Mouse (Mus musculus): ENCODE data around the gene Rundc3b. TPM values are rescaled to one million over a fixed set of nuclear protein-coding genes. Genes with fewer than 3 reads are reported as not detected.

Gene Rundc3b
- 1.4 and 1.5 TPM in 2 replicates for polyA plus RNA-seq (2014; fragmentation: Nextera tagmentation; extraction: Ambion mirVana)

DNA sequence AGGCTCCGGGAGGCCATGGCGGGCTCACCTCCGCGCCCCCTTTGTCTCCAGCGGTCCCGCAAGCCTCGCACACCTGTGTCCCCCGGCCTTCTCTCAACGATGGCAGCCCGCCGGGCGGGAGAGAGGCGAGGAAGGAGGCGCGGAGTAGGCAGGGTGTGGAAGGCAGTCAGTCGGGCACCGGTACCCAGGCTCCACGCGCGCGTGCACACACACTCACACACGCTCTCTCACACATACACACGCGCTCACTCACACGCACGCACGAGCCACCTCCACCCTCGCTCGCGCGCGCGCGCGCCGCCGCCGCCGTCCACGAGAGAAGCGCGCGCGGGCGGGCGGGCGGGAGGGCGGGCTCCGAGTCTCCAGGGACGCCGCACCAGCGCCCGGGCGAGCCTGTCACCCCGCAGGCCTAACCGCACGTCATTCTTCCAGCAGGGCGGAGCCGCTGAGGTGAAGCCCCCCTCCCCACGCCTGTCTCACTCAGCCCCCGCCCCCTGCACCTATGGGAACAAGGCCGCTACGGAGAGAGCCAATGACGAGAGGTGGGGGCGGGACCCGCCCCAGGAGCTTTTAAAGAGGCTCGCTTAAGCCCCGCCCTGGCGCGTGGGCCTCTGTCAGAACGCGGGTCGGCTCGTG, at the start of gene Rundc3b:
Gene Rundc3b (minus strand): TSS at position 357 of the 636 bp plus-strand sequence.
- ATAC-seq (ENCODE audit: insufficient number of reproducible peaks, insufficient read depth, low FRiP score, low read depth) = peak; percentile 100
- no peaks in the 10 kb centered on the region for H3K27me3 ChIP-seq (ENCODE audit: control insufficient read depth, insufficient read depth, low read length)
- H3K27ac ChIP-seq (replicated peaks in 1 of 2; ENCODE audit: control insufficient read depth in 1 of 2, insufficient read depth in 1 of 2, low read depth in 2 of 2, low read length in 2 of 2) = no peak within 1 kb of the TSS

DNA sequence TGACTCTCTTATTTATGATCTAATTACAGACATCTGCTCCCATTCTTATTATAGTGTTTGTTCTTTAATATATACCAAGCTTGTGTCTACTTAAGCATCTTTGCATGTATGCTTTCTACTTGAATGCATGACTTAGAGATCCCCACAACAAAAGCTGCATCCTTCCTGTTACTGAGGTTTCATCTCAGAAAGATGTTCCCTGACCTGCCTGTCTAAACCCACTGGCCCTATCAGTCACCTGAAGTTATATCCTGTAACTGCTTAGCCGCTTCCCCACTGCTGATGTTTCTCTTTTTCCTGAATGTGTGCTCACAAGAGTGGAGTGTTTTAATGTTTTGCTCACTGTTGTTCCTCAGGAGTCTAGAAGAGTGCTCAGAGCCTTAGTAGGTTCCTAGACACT, 46.9 kb upstream of the Rundc3b start:
- no peaks in the 10 kb centered on the region for H3K9me3 ChIP-seq (ENCODE audit: control insufficient read depth, low read length)
- no peak overlapping the region for H3K27ac ChIP-seq (replicated peaks in 1 of 2; ENCODE audit: control insufficient read depth in 1 of 2, insufficient read depth in 1 of 2, low read depth in 2 of 2, low read length in 2 of 2)
- H3K36me3 ChIP-seq (ENCODE audit: control insufficient read depth, insufficient read depth, low read length) = no peaks in the 10 kb centered on the region
- H3K9ac ChIP-seq (ENCODE audit: low read length) = no peak overlapping the region
- no peaks in the 10 kb centered on the region for H3K4me1 ChIP-seq (ENCODE audit: control insufficient read depth in 2 of 2, insufficient read depth in 2 of 2, low read length in 2 of 2)
- ATAC-seq (ENCODE audit: insufficient number of reproducible peaks, insufficient read depth, low FRiP score, low read depth) = no peak
- H3K4me3 ChIP-seq (ENCODE audit: control insufficient read depth in 1 of 2, insufficient read depth in 1 of 2, low read depth in 1 of 2, low read length in 2 of 2) = no peak overlapping the region
- 85% methylated on average over 1 of the region's 1 CpGs for WGBS
- no peaks in the 10 kb centered on the region for H3K27me3 ChIP-seq (ENCODE audit: control insufficient read depth, insufficient read depth, low read length)
- H3K4me2 ChIP-seq (ENCODE audit: low read length) = no peak overlapping the region

More for the DNA sequence above, at the start of gene Rundc3b:
- Histone ChIP-seq H3K9me3 (ENCODE audit: control insufficient read depth, low read length) (no peaks in the 10 kb centered on the region), H3K4me2 (ENCODE audit: low read length) (peak within 1 kb of the TSS; percentile 92), H3K9ac (ENCODE audit: low read length) (peak within 1 kb of the TSS; percentile 67), H3K4me3 (ENCODE audit: control insufficient read depth in 1 of 2, insufficient read depth in 1 of 2, low read depth in 1 of 2, low read length in 2 of 2) (peak within 1 kb of the TSS; percentile 88), H3K4me1 (ENCODE audit: control insufficient read depth in 2 of 2, insufficient read depth in 2 of 2, low read length in 2 of 2) (no peaks in the 10 kb centered on the region), H3K36me3 (ENCODE audit: control insufficient read depth, insufficient read depth, low read length) (no peaks in the 10 kb centered on the region)
- under 1% methylated on average over 66 of the region's 74 CpGs for WGBS

DNA sequence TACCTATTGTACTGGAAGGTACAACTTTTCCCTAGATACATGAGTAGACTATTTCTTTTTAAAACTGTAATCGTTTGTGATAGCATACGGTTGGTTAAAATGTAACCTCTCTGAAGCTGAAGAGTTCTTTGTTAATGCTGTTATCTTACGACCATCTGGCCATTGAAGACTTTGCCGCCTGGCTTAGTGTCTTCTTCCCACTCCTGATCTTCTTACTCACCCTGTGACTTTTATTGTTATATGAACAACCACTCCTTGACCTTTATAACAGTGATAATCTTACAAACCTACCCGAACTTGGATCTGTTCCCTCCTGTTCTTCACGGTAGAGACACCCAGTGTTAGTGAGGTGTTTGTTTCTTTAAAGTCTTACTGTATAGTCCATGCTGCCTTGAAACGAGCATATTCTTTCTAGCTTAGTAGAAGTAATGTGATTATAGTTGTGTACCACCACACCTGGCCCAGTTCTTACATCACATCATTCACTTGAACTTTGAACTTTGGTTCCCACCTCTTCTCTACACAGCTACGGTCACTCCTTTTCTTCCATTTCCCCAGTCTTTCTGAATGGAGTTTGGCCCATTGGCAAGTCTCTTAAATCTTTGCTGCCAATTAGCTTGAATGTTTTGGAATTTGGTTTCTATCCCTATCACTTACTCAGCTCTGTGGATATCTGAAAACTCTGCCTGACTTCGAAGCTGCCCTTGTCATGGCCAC, 45.2 kb upstream of the Rundc3b start:
- ATAC-seq (ENCODE audit: insufficient number of reproducible peaks, insufficient read depth, low FRiP score, low read depth) = no peak
- H3K9me3 ChIP-seq (ENCODE audit: control insufficient read depth, low read length) = no peaks in the 10 kb centered on the region
- H3K9ac ChIP-seq (ENCODE audit: low read length) = no peak overlapping the region
- H3K4me1 ChIP-seq (ENCODE audit: control insufficient read depth in 2 of 2, insufficient read depth in 2 of 2, low read length in 2 of 2) = no peaks in the 10 kb centered on the region
- no peaks in the 10 kb centered on the region for H3K36me3 ChIP-seq (ENCODE audit: control insufficient read depth, insufficient read depth, low read length)
- H3K4me3 ChIP-seq (ENCODE audit: control insufficient read depth in 1 of 2, insufficient read depth in 1 of 2, low read depth in 1 of 2, low read length in 2 of 2) = no peak overlapping the region
- H3K27ac ChIP-seq (replicated peaks in 1 of 2; ENCODE audit: control insufficient read depth in 1 of 2, insufficient read depth in 1 of 2, low read depth in 2 of 2, low read length in 2 of 2) = no peak overlapping the region
- WGBS = 75% methylated on average over 9 of the region's 9 CpGs
- no peak overlapping the region for H3K4me2 ChIP-seq (ENCODE audit: low read length)
- H3K27me3 ChIP-seq (ENCODE audit: control insufficient read depth, insufficient read depth, low read length) = no peaks in the 10 kb centered on the region

DNA sequence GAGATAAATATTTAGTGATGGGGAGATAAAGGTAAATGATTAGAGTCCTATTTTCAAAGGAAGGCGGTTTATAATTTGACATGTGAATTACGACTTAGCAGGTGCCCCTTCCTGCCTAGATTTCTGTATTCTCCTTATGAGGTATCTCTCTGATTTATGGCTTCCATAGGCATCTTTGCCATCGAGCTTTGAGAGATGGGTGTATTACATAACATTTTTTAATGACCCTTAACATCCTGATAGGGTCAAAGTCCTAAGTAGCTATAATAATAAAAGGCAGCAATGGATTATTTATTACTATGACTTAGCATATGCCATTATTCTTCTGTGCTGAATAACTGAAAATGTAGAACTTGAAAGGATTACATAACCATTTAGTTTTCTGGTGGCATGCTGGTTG, 41.9 kb upstream of the Rundc3b start:
- Histone ChIP-seq H3K27ac (replicated peaks in 1 of 2; ENCODE audit: control insufficient read depth in 1 of 2, insufficient read depth in 1 of 2, low read depth in 2 of 2, low read length in 2 of 2) (no peak overlapping the region), H3K9me3 (ENCODE audit: control insufficient read depth, low read length) (no peaks in the 10 kb centered on the region), H3K4me2 (ENCODE audit: low read length) (no peak overlapping the region), H3K4me3 (ENCODE audit: control insufficient read depth in 1 of 2, insufficient read depth in 1 of 2, low read depth in 1 of 2, low read length in 2 of 2) (no peak overlapping the region), H3K27me3 (ENCODE audit: control insufficient read depth, insufficient read depth, low read length) (no peaks in the 10 kb centered on the region), H3K4me1 (ENCODE audit: control insufficient read depth in 2 of 2, insufficient read depth in 2 of 2, low read length in 2 of 2) (peaks cover 0 to 4% of the 10 kb centered on the region in 2 experiments; a peak in 1 of 4 replicates), H3K36me3 (ENCODE audit: control insufficient read depth, insufficient read depth, low read length) (no peaks in the 10 kb centered on the region), H3K9ac (ENCODE audit: low read length) (no peak overlapping the region)
- no peak for ATAC-seq (ENCODE audit: insufficient number of reproducible peaks, insufficient read depth, low FRiP score, low read depth)
- 70% methylated on average over 3 of the region's 3 CpGs for WGBS

DNA sequence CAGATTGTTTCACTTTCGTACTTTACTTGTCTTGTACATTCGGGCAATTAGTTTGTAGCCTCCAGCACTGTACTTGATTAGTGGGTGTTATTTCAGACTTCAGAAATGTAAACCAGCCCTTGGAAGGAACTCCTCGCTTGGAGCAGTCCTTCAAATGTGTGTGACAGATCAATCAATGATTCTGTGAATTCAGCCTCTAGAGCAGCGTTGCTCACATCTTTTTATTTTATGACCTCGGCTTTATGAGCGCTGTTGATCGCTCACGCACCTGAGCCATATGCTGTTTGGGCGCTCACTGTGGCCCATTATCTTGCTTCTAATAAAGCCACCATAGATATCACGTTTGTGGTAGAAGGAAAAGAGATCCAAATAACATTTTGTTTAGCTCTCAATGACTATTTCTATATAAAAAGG, 38.0 kb upstream of the Rundc3b start:
- Histone ChIP-seq H3K27me3 (ENCODE audit: control insufficient read depth, insufficient read depth, low read length) (no peaks in the 10 kb centered on the region), H3K9ac (ENCODE audit: low read length) (no peak overlapping the region), H3K4me1 (ENCODE audit: control insufficient read depth in 2 of 2, insufficient read depth in 2 of 2, low read length in 2 of 2) (peaks cover 0 to 4% of the 10 kb centered on the region in 2 experiments; a peak in 1 of 4 replicates), H3K4me2 (ENCODE audit: low read length) (peak overlapping the region; percentile 96), H3K4me3 (ENCODE audit: control insufficient read depth in 1 of 2, insufficient read depth in 1 of 2, low read depth in 1 of 2, low read length in 2 of 2) (peak overlapping the region; percentile 38 to 50; a peak in 3 of 4 replicates), H3K36me3 (ENCODE audit: control insufficient read depth, insufficient read depth, low read length) (no peaks in the 10 kb centered on the region), H3K9me3 (ENCODE audit: control insufficient read depth, low read length) (no peaks in the 10 kb centered on the region), H3K27ac (replicated peaks in 1 of 2; ENCODE audit: control insufficient read depth in 1 of 2, insufficient read depth in 1 of 2, low read depth in 2 of 2, low read length in 2 of 2) (no peak overlapping the region)
- no peak for ATAC-seq (ENCODE audit: insufficient number of reproducible peaks, insufficient read depth, low FRiP score, low read depth)
- 84% methylated on average over 10 of the region's 10 CpGs for WGBS

GRCm38 (mm10) chr5:8659911-8660737, 37.4 kb upstream of the Rundc3b start, which contains the start of gene Abcb1a:
TSS of gene Abcb1a (plus strand) at chr5:8660077.
- peaks cover 0 to 4% of the 10 kb centered on the region in 2 experiments; a peak in 1 of 4 replicates for H3K4me1 ChIP-seq (ENCODE audit: control insufficient read depth in 2 of 2, insufficient read depth in 2 of 2, low read length in 2 of 2)
- no peak within 1 kb of the TSS for H3K27ac ChIP-seq (replicated peaks in 1 of 2; ENCODE audit: control insufficient read depth in 1 of 2, insufficient read depth in 1 of 2, low read depth in 2 of 2, low read length in 2 of 2)
- 5% methylated on average over 37 of the region's 37 CpGs for WGBS
- no peak for ATAC-seq (ENCODE audit: insufficient number of reproducible peaks, insufficient read depth, low FRiP score, low read depth)
- H3K4me3 ChIP-seq (ENCODE audit: control insufficient read depth in 1 of 2, insufficient read depth in 1 of 2, low read depth in 1 of 2, low read length in 2 of 2) = peak within 1 kb of the TSS; percentile 38 to 50
- peak within 1 kb of the TSS; percentile 60 for H3K9ac ChIP-seq (ENCODE audit: low read length)
- no peaks in the 10 kb centered on the region for H3K9me3 ChIP-seq (ENCODE audit: control insufficient read depth, low read length)
- H3K36me3 ChIP-seq (ENCODE audit: control insufficient read depth, insufficient read depth, low read length) = no peaks in the 10 kb centered on the region
- H3K4me2 ChIP-seq (ENCODE audit: low read length) = peak within 1 kb of the TSS; percentile 96
- H3K27me3 ChIP-seq (ENCODE audit: control insufficient read depth, insufficient read depth, low read length) = no peaks in the 10 kb centered on the region

- no peak for ATAC-seq (ENCODE audit: insufficient number of reproducible peaks, insufficient read depth, low FRiP score, low read depth)
- H3K27me3 ChIP-seq (ENCODE audit: control insufficient read depth, insufficient read depth, low read length) = no peaks in the 10 kb centered on the region
- no peaks in the 10 kb centered on the region for H3K36me3 ChIP-seq (ENCODE audit: control insufficient read depth, insufficient read depth, low read length)
- H3K27ac ChIP-seq (replicated peaks in 1 of 2; ENCODE audit: control insufficient read depth in 1 of 2, insufficient read depth in 1 of 2, low read depth in 2 of 2, low read length in 2 of 2) = no peak overlapping the region
- H3K4me3 ChIP-seq (ENCODE audit: control insufficient read depth in 1 of 2, insufficient read depth in 1 of 2, low read depth in 1 of 2, low read length in 2 of 2) = no peak overlapping the region
- no peaks in the 10 kb centered on the region for H3K9me3 ChIP-seq (ENCODE audit: control insufficient read depth, low read length)
- H3K4me1 ChIP-seq (ENCODE audit: control insufficient read depth in 2 of 2, insufficient read depth in 2 of 2, low read length in 2 of 2) = no peaks in the 10 kb centered on the region
- no peak overlapping the region for H3K4me2 ChIP-seq (ENCODE audit: low read length)
- no peak overlapping the region for H3K9ac ChIP-seq (ENCODE audit: low read length)
- 75% methylated on average over 2 of the region's 2 CpGs for WGBS
Observed at GRCm38 (mm10) chr5:8652085-8652484, 29.3 kb upstream of the Rundc3b start.
